Mouse (Mus musculus) thymus, adult 2 months (tissue): Measurements from ENCODE around the gene Epas1. TPM values are rescaled to one million over a fixed set of nuclear protein-coding genes. Genes with fewer than 3 reads are reported as not detected.

Source experiments
- DNase-seq: peaks from one replicate; pipeline ENCODE4 v3.0.0; 2021
- H3K27ac ChIP-seq: fragments of 200-500 bp; 2 replicates; pipeline ENCODE4 v1.5.1; 2012; ENCODE audit warnings: low read length, control low read depth; ENCODE audit not compliant: control insufficient read depth, insufficient read depth
- H3K27me3 ChIP-seq: fragments of 200-500 bp; 2 replicates; pipeline ENCODE4 v1.6.1; 2012; ENCODE audit warnings: mild to moderate bottlenecking, low read length, moderate library complexity, mixed read lengths; ENCODE audit not compliant: control insufficient read depth, insufficient read depth
- H3K36me3 ChIP-seq: fragments of 200-500 bp; 2 replicates; pipeline ENCODE4 v1.6.1; 2012; ENCODE audit warnings: mild to moderate bottlenecking, low read length, moderate library complexity; ENCODE audit not compliant: control insufficient read depth, insufficient read depth
- H3K4me1 ChIP-seq: fragments of 200-500 bp; replicated peaks from 2 replicates; pipeline ENCODE4 v1.6.1; 2012; ENCODE audit warnings: low read length; ENCODE audit not compliant: control insufficient read depth, insufficient read depth
- H3K4me3 ChIP-seq: fragments of 200-500 bp; 2 replicates; pipeline ENCODE4 v1.5.1; 2012; ENCODE audit warnings: mild to moderate bottlenecking, low read length, control low read depth, moderate library complexity; ENCODE audit not compliant: control insufficient read depth, insufficient read depth
- CTCF ChIP-seq: fragments of 200-500 bp; IDR thresholded peaks from 2 replicates; pipeline ENCODE4 v1.5.1; 2012; ENCODE audit warnings: mild to moderate bottlenecking, control low read depth, low read length, moderate library complexity, borderline replicate concordance; ENCODE audit not compliant: control insufficient read depth, poor library complexity, insufficient read depth; ENCODE audit errors: extremely low read depth
- POLR2A ChIP-seq: fragments of 200-500 bp; IDR thresholded peaks from 2 replicates; pipeline ENCODE4 v1.6.1; 2012; ENCODE audit warnings: mild to moderate bottlenecking, low read length, control low read depth, moderate library complexity; ENCODE audit not compliant: control insufficient read depth, poor library complexity, insufficient read depth; ENCODE audit errors: extremely low read depth
- WGBS: fragments of 180-500 bp; shearing (Covaris S2); methylation state at CpG from one replicate; pipeline ENCODE4 v1.1.7; 2018; 5-methylcytosine and 5-hydroxymethylcytosine counted together
- polyA plus RNA-seq: library from polyadenylated mRNA; depleted of rRNA; stranded (reverse); fragments of >200 nt; gene quantifications from 2 replicates; pipeline ENCODE4 v1.2.3, GENCODE M21; 2012

Gene Epas1
- polyA plus RNA-seq, 1 experiment = 18.9 TPM

- TF ChIP-seq POLR2A (no peak), CTCF (no peak)
- no peak for DNase-seq
Measured at GRCm38 (mm10) chr17:86776538-86776937, 23.0 kb downstream of the Epas1 start.

GRCm38 (mm10) chr17:86778147-86778546, 24.6 kb downstream of the Epas1 start:
- DNase-seq = peak; percentile 30
- H3K36me3 ChIP-seq = no peaks in the 10 kb centered on the region
- H3K27me3 ChIP-seq = no peaks in the 10 kb centered on the region
- TF ChIP-seq CTCF = no peak
- TF ChIP-seq POLR2A = no peak
- no peak overlapping the region for H3K27ac ChIP-seq
- WGBS = 96% methylated on average over 6 of the region's 6 CpGs
- peaks cover 5% of the 10 kb centered on the region for H3K4me1 ChIP-seq
- H3K4me3 ChIP-seq = no peak overlapping the region

More at GRCm38 (mm10) chr17:86776538-86776937, 23.0 kb downstream of the Epas1 start:
- 90% methylated on average over 12 of the region's 12 CpGs for WGBS
- Histone ChIP-seq H3K27me3 (no peaks in the 10 kb centered on the region), H3K36me3 (no peaks in the 10 kb centered on the region), H3K27ac (no peak overlapping the region), H3K4me3 (no peak overlapping the region), H3K4me1 (peaks cover 5% of the 10 kb centered on the region)

GRCm38 (mm10) chr17:86779191-86780130, 26.0 kb downstream of the Epas1 start:
- H3K36me3 ChIP-seq = no peaks in the 10 kb centered on the region
- TF ChIP-seq POLR2A (no peak), CTCF (no peak)
- no peak overlapping the region for H3K27ac ChIP-seq
- H3K27me3 ChIP-seq = no peaks in the 10 kb centered on the region
- DNase-seq = no peak
- H3K4me1 ChIP-seq = peaks cover 5% of the 10 kb centered on the region
- 63% methylated on average over 15 of the region's 15 CpGs for WGBS
- no peak overlapping the region for H3K4me3 ChIP-seq

GRCm38 (mm10) chr17:86780708-86781318, 27.3 kb downstream of the Epas1 start:
- Histone ChIP-seq H3K4me3 (no peak overlapping the region), H3K36me3 (no peaks in the 10 kb centered on the region), H3K27me3 (no peaks in the 10 kb centered on the region), H3K4me1 (peaks cover 5% of the 10 kb centered on the region), H3K27ac (no peak overlapping the region)
- WGBS = 93% methylated on average over 6 of the region's 6 CpGs
- no peak for DNase-seq
- TF ChIP-seq POLR2A (no peak), CTCF (no peak)

GRCm38 (mm10) chr17:86781755-86782400, 28.4 kb downstream of the Epas1 start:
- TF ChIP-seq CTCF = no peak
- no peak for TF ChIP-seq POLR2A
- H3K36me3 ChIP-seq = no peaks in the 10 kb centered on the region
- H3K4me1 ChIP-seq = peaks cover 5% of the 10 kb centered on the region
- no peak for DNase-seq
- no peaks in the 10 kb centered on the region for H3K27me3 ChIP-seq
- WGBS = 83% methylated on average over 12 of the region's 12 CpGs
- H3K4me3 ChIP-seq = no peak overlapping the region
- no peak overlapping the region for H3K27ac ChIP-seq

GRCm38 (mm10) chr17:86784405-86784977, 31.0 kb downstream of the Epas1 start:
- Histone ChIP-seq H3K27ac (no peak overlapping the region), H3K27me3 (no peaks in the 10 kb centered on the region), H3K4me3 (no peak overlapping the region), H3K36me3 (no peaks in the 10 kb centered on the region), H3K4me1 (0 out of 2 replicates have a peak, but pooled peaks cover 5% of the 10 kb centered on the region)
- 93% methylated on average over 10 of the region's 10 CpGs for WGBS
- DNase-seq = no peak
- TF ChIP-seq CTCF = no peak
- no peak for TF ChIP-seq POLR2A
